Mouse (Mus musculus) liver, embryonic 14.5 days (tissue): ENCODE data around the gene Fgfr2. TPM values are rescaled to one million over a fixed set of nuclear protein-coding genes. Genes with fewer than 3 reads are reported as not detected.
"Not testable (repeated sequence)": the region's sequence is repeated elsewhere in the genome, so short reads cannot be mapped to it uniquely, and the experiment has no call there.

Experiments
- ATAC-seq: fragments of 200-750 bp; cut with Nextera tagmentation; 2 replicates; pipeline ENCODE4 v1.8.0; 2017; ENCODE audit warnings: moderate number of reproducible peaks, mild to moderate bottlenecking, moderate library complexity; ENCODE audit not compliant: insufficient read depth
- DNase-seq, 3 experiments: peaks; one replicate each; pipeline ENCODE4 v3.0.0-alpha.2; 2012 to 2013; ENCODE audit warnings: low read depth in 3 of 3, low spot score in 3 of 3
- H3K27ac ChIP-seq: fragments of 300-500 bp; sonication (generic); 2 replicates; pipeline ENCODE4 v1.5.1; 2014; ENCODE audit warnings: moderate library complexity, mild to moderate bottlenecking, control low read depth, inconsistent platforms
- H3K27me3 ChIP-seq: fragments of 300-500 bp; sonication (generic); 2 replicates; pipeline ENCODE4 v1.6.1; 2014; ENCODE audit warnings: mild to moderate bottlenecking, low read length, moderate library complexity; ENCODE audit not compliant: control insufficient read depth, insufficient read depth
- H3K36me3 ChIP-seq: fragments of 300-500 bp; sonication (generic); replicated peaks from 2 replicates; pipeline ENCODE4 v1.6.1; 2014; ENCODE audit warnings: low read depth; ENCODE audit not compliant: control insufficient read depth, insufficient read depth
- H3K4me1 ChIP-seq, 2 experiments: fragments of 200-500 bp in 1 of 2; fragments of 300-500 bp in 1 of 2; sonication (generic) in 1 of 2; replicated peaks; 2 replicates each; pipeline ENCODE4 v1.6.1; 2012 to 2014; ENCODE audit warnings: antibody characterized with exemption in 1 of 2, inconsistent platforms in 1 of 2, low read length in 1 of 2; ENCODE audit not compliant: control insufficient read depth in 2 of 2, insufficient read depth in 2 of 2
- H3K4me2 ChIP-seq: fragments of 300-500 bp; sonication (generic); 2 replicates; pipeline ENCODE4 v1.6.1; 2014; ENCODE audit warnings: low read depth, mild to moderate bottlenecking, control low read depth, moderate library complexity
- H3K4me3 ChIP-seq, 2 experiments: fragments of 200-500 bp in 1 of 2; fragments of 300-500 bp in 1 of 2; sonication (generic) in 1 of 2; 2 replicates each; pipeline ENCODE4 v1.5.1; 2012 to 2014; ENCODE audit warnings: low read depth in 2 of 2, low read length in 2 of 2, mild to moderate bottlenecking in 2 of 2, control low read depth in 1 of 2, inconsistent platforms in 1 of 2, moderate library complexity in 1 of 2; ENCODE audit not compliant: insufficient read depth in 1 of 2
- H3K9ac ChIP-seq: fragments of 300-500 bp; sonication (generic); replicated peaks from 2 replicates; pipeline ENCODE4 v1.6.1; 2014; ENCODE audit warnings: mild to moderate bottlenecking, control low read depth, moderate library complexity
- H3K9me3 ChIP-seq: fragments of 300-500 bp; sonication (generic); 2 replicates; pipeline ENCODE4 v1.6.1; 2016; ENCODE audit warnings: low read length, mixed read lengths; ENCODE audit not compliant: control insufficient read depth
- CTCF ChIP-seq: IDR thresholded peaks from 2 replicates; pipeline ENCODE4 v1.5.1; 2016; ENCODE audit warnings: antibody characterized with exemption, low read depth, control low read depth
- EP300 ChIP-seq: IDR thresholded peaks from 2 replicates; pipeline ENCODE4 v1.6.1; 2016; ENCODE audit warnings: antibody characterized with exemption, low read depth
- WGBS: fragments of 180-500 bp; shearing (Covaris S2); extraction: QIAGEN DNeasy Blood & Tissue Kit; methylation state at CpG from one replicate; pipeline ENCODE4 v1.1.7; 2014; ENCODE audit not compliant: insufficient replicate concordance; 5-methylcytosine and 5-hydroxymethylcytosine counted together
- polyA plus RNA-seq, 2 experiments: library from polyadenylated mRNA; depleted of rRNA in 1 of 2; stranded (reverse) in 1 of 2; unstranded in 1 of 2; fragments of >200 nt; fragmentation: Nextera tagmentation in 1 of 2; extraction: Ambion mirVana in 1 of 2; gene quantifications; 2 replicates each; pipeline versions ENCODE4 v1.2.1 to v1.2.3; 2012 to 2014

Gene Fgfr2
- polyA plus RNA-seq, 2 experiments: 7.9 to 8.8 TPM

DNA sequence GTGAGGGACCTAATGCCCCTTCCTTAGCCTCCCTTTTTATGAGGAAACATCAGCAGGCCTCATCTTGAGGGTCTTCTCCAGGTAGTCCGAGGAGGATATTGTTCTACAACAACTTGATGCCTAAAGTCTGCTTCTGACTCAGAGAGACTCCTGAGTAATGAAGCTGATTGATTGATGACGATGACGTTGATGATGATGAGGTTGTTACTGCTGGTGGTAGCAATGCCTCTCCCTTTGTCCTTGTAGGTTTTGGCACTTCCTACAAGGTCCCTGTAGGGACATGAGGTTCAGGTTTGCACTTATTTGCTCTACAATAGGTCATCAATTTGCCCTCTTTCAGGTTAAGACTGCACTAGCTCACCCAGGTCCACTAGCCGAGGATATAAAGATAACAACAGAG is 2977.9 kb downstream of the Fgfr2 start:
- TF ChIP-seq EP300: no peak
- no peak for TF ChIP-seq CTCF
- Histone ChIP-seq H3K9ac (no peak overlapping the region), H3K27me3 (no peaks in the 10 kb centered on the region), H3K4me1 (no peaks in the 10 kb centered on the region), H3K4me2 (no peak overlapping the region), H3K9me3 (no peaks in the 10 kb centered on the region), H3K4me3 (no peak overlapping the region), H3K27ac (no peak overlapping the region), H3K36me3 (no peaks in the 10 kb centered on the region)
- DNase-seq (no peak), ATAC-seq (no peak)
- 64% methylated on average over 4 of the region's 4 CpGs for WGBS

DNA sequence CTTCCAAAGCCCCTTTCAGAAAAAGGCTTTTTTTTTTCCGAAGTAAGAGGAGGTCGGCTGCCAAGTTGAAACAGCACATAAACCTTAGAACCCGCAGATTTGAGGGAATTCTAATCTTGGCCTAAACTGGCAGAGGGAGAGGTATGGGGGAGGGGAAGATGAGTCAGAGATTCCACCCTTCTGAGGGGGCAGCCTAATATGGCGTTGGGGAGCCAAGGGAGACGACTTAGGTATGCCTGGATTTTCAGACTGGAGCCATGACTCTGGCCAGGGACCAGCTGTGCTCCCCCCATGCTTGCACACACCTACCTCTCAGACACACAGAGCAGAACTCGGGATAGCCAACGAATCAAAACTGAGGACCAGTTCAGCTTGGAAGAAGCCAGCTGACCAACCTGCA is 2979.8 kb downstream of the Fgfr2 start:
- no peak overlapping the region for H3K4me3 ChIP-seq
- H3K9me3 ChIP-seq: no peaks in the 10 kb centered on the region
- H3K9ac ChIP-seq: no peak overlapping the region
- TF ChIP-seq EP300 (no peak), CTCF (no peak)
- no peaks in the 10 kb centered on the region for H3K27me3 ChIP-seq
- DNase-seq: no peak
- no peak overlapping the region for H3K4me2 ChIP-seq
- H3K36me3 ChIP-seq: no peaks in the 10 kb centered on the region
- WGBS: 54% methylated on average over 7 of the region's 7 CpGs
- no peaks in the 10 kb centered on the region for H3K4me1 ChIP-seq
- H3K27ac ChIP-seq: no peak overlapping the region
- ATAC-seq: no peak

DNA sequence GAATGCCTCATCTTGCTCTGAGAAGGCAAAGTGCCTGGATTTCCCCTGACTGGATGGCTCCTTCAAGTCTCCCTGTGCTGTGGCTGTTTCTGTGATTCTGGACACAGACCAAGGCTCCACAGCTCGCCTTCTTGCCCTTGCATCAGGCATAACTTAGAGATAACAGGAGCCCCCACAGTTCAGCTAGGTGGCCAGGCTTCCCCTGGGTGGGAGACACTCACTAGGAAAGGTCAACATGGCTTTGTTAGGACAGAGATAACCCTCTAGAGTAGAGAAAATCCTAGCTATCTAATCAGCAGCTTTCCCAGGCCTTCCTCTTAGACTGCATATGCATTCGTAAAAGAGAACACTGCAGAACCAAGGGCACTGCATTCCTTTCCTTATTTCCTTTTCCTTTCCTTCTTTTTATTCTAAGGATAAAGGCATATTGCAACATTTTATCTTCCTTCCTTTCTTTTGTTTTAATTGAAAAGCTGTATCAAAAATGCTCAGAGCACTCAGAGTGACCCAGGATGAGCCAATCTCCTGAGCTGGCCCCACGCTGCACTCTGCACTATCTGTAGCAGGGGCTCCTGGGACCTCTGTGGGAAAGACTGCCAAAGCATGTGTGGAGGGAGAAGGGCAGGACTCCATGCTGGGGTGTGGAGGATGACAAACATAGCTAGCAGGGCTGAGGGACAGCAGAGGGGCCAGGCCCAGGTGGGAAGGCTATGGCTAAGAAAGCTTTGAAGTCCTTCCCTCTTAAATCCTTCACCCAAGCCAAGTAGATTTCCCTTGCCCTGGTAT is 2981.9 kb downstream of the Fgfr2 start:
- no peaks in the 10 kb centered on the region for H3K36me3 ChIP-seq
- TF ChIP-seq CTCF (no peak), EP300 (no peak)
- no peak overlapping the region for H3K4me3 ChIP-seq
- no peaks in the 10 kb centered on the region for H3K9me3 ChIP-seq
- WGBS: 30% methylated on average over 3 of the region's 3 CpGs
- DNase-seq: no peak
- H3K27me3 ChIP-seq: no peaks in the 10 kb centered on the region
- no peak for ATAC-seq
- no peak overlapping the region for H3K9ac ChIP-seq
- H3K4me1 ChIP-seq: no peaks in the 10 kb centered on the region
- H3K27ac ChIP-seq: no peak overlapping the region
- H3K4me2 ChIP-seq: no peak overlapping the region

GRCm38 (mm10) chr7:130134924-130135365 is 2988.2 kb downstream of the Fgfr2 start:
- H3K27me3 ChIP-seq: no peaks in the 10 kb centered on the region
- H3K9ac ChIP-seq: no peak overlapping the region
- no peak overlapping the region for H3K4me3 ChIP-seq
- 31% methylated on average over 3 of the region's 3 CpGs for WGBS
- H3K9me3 ChIP-seq: no peaks in the 10 kb centered on the region
- DNase-seq (no peak), ATAC-seq (no peak)
- TF ChIP-seq CTCF (no peak), EP300 (no peak)
- no peak overlapping the region for H3K27ac ChIP-seq
- H3K4me2 ChIP-seq: no peak overlapping the region
- H3K36me3 ChIP-seq: no peaks in the 10 kb centered on the region
- no peaks in the 10 kb centered on the region; a peak in 1 of 4 replicates for H3K4me1 ChIP-seq

DNA sequence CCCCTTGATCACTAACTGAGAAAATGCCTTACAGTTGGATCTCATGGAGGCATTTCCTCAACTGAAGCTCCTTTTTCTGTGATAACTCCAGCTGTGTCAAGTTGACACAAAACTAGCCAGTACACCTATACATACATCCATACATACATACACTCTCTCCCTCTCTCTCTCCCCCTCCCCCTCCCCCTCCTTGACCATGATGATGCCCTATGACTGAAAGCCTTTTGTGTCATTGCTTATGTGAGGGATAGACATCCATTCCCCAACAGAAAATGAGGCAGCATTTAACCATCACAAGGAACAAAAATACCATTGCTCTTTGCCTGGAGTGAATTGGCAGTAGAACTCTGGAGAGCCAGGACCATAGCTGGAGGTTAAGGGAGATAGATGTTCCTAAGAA is 2988.7 kb downstream of the Fgfr2 start:
- not testable (repeated sequence) for ATAC-seq, H3K4me3 ChIP-seq, H3K36me3 ChIP-seq, H3K9me3 ChIP-seq, H3K27ac ChIP-seq, DNase-seq, H3K27me3 ChIP-seq, H3K4me2 ChIP-seq, H3K4me1 ChIP-seq, H3K9ac ChIP-seq
